Mouse (Mus musculus) spleen, adult 2 months (tissue): ENCODE data around the gene Cdc42se2.

Experiments
- CTCF ChIP-seq: fragments of 200-500 bp; IDR thresholded peaks from 2 replicates; pipeline ENCODE4 v1.5.1; 2011; ENCODE audit warnings: mild to moderate bottlenecking, inconsistent platforms; ENCODE audit not compliant: insufficient read depth, insufficient read length, insufficient replicate concordance; ENCODE audit errors: extremely low read depth
- POLR2A ChIP-seq: fragments of 200-500 bp; IDR thresholded peaks from 2 replicates; pipeline ENCODE4 v1.6.1; 2011; ENCODE audit warnings: low read depth, low read length, inconsistent platforms

GRCm38 (mm10) chr11:54679141-54679540, 108.3 kb downstream of the Cdc42se2 start:
- TF ChIP-seq CTCF (no peak), POLR2A (no peak)
